Mouse (Mus musculus): ENCODE data around the gene Msrb2. TPM values are rescaled to one million over a fixed set of nuclear protein-coding genes. Genes with fewer than 3 reads are reported as not detected.

The Msrb2 gene
- not detected in 2 replicates for total RNA-seq (2014; fragmentation: Nextera tagmentation)
- total RNA-seq (2017), result not detected in 2 replicates
- not detected in 2 replicates for polyA plus RNA-seq (2012)

GRCm38 (mm10) chr2:19371390-19372158 lies at the start of gene Msrb2:
TSS of gene Msrb2 (plus strand) at chr2:19371440.
- no peaks in the 10 kb centered on the region for H3K9me3 ChIP-seq (replicated peaks)
- TF ChIP-seq TAL1 (conservative IDR thresholded peaks at IDR 0.05; ENCODE audit: low read depth, low read length) (no peak), GATA2 (IDR thresholded peaks at IDR 0.05; ENCODE audit: borderline replicate concordance, low read depth, low read length) (no peak), POLR2AphosphoS5 (IDR thresholded peaks at IDR 0.05; ENCODE audit: insufficient replicate concordance, low read depth, low read length) (no peak), CTCF (IDR thresholded peaks at IDR 0.05; ENCODE audit: low read depth, low read length) (no peak), GATA1 (IDR thresholded peaks at IDR 0.05; ENCODE audit: borderline replicate concordance, low read length) (no peak)
- no peaks in the 10 kb centered on the region for H3K4me1 ChIP-seq (ENCODE audit: insufficient read depth, low read depth, low read length)
- no peaks in the 10 kb centered on the region for H3K36me3 ChIP-seq (replicated peaks)
- ATAC-seq (ENCODE audit: extremely low read depth, insufficient number of reproducible peaks, low FRiP score, poor library complexity, severe bottlenecking), result no peak
- no peak within 1 kb of the TSS; the same call in 1 of the 2 replicates for H3K4me3 ChIP-seq (ENCODE audit: low read depth, low read length)
- no peak for DNase-seq (ENCODE audit: low spot score)
- H3K27me3 ChIP-seq (ENCODE audit: insufficient read depth, low read length), result peaks cover 7% of the 10 kb centered on the region; the same call in 1 of the 2 replicates

GRCm38 (mm10) chr2:19322448-19322847 lies 48.8 kb upstream of the Msrb2 start:
- TF ChIP-seq CTCF (IDR thresholded peaks at IDR 0.05; ENCODE audit: low read depth, low read length) (no peak), POLR2AphosphoS5 (IDR thresholded peaks at IDR 0.05; ENCODE audit: insufficient replicate concordance, low read depth, low read length) (no peak), TAL1 (conservative IDR thresholded peaks at IDR 0.05; ENCODE audit: low read depth, low read length) (no peak), GATA1 (IDR thresholded peaks at IDR 0.05; ENCODE audit: borderline replicate concordance, low read length) (no peak), GATA2 (IDR thresholded peaks at IDR 0.05; ENCODE audit: borderline replicate concordance, low read depth, low read length) (no peak)
- DNase-seq (ENCODE audit: low spot score), result no peak
- Histone ChIP-seq H3K27me3 (ENCODE audit: insufficient read depth, low read length) (peaks cover 14% of the 10 kb centered on the region), H3K9me3 (replicated peaks) (no peaks in the 10 kb centered on the region), H3K4me3 (ENCODE audit: low read depth, low read length) (no peak overlapping the region), H3K4me1 (ENCODE audit: insufficient read depth, low read depth, low read length) (no peaks in the 10 kb centered on the region), H3K36me3 (replicated peaks) (no peaks in the 10 kb centered on the region)
- no peak for ATAC-seq (ENCODE audit: extremely low read depth, insufficient number of reproducible peaks, low FRiP score, poor library complexity, severe bottlenecking)

DNA sequence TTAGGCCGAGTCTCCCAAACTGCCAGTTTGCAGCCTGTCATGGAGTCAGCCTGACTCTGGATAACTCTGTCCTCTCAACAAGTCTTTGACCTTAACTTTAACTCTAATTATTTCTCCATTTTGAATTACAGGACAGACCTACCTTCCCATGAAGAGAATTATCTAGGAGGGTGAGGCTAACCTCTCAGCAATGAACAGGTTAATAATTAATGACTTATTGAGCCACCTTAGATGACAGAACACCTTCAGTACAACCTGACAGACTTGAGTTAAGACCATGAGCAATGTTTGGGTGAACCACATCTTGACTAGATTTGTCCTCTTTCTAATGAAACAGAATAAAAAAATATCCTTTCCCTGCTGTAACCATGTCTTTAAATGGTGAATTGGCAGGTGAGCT lies 44.9 kb upstream of the Msrb2 start:
- H3K4me1 ChIP-seq (ENCODE audit: insufficient read depth, low read depth, low read length), result no peaks in the 10 kb centered on the region
- no peak for ATAC-seq (ENCODE audit: extremely low read depth, insufficient number of reproducible peaks, low FRiP score, poor library complexity, severe bottlenecking)
- 0 out of 2 replicates have a peak, but pooled peaks cover 3% of the 10 kb centered on the region for H3K27me3 ChIP-seq (ENCODE audit: insufficient read depth, low read length)
- H3K4me3 ChIP-seq (ENCODE audit: low read depth, low read length), result no peak overlapping the region
- no peaks in the 10 kb centered on the region for H3K36me3 ChIP-seq (replicated peaks)
- no peak for DNase-seq (ENCODE audit: low spot score)
- TF ChIP-seq GATA1 (IDR thresholded peaks at IDR 0.05; ENCODE audit: borderline replicate concordance, low read length), result no peak
- TF ChIP-seq TAL1 (conservative IDR thresholded peaks at IDR 0.05; ENCODE audit: low read depth, low read length), result no peak
- TF ChIP-seq GATA2 (IDR thresholded peaks at IDR 0.05; ENCODE audit: borderline replicate concordance, low read depth, low read length), result no peak
- no peak for TF ChIP-seq POLR2AphosphoS5 (IDR thresholded peaks at IDR 0.05; ENCODE audit: insufficient replicate concordance, low read depth, low read length)
- TF ChIP-seq CTCF (IDR thresholded peaks at IDR 0.05; ENCODE audit: low read depth, low read length), result no peak
- no peaks in the 10 kb centered on the region for H3K9me3 ChIP-seq (replicated peaks)

GRCm38 (mm10) chr2:19327811-19328210 lies 43.4 kb upstream of the Msrb2 start:
- DNase-seq (ENCODE audit: low spot score) (no peak), ATAC-seq (ENCODE audit: extremely low read depth, insufficient number of reproducible peaks, low FRiP score, poor library complexity, severe bottlenecking) (no peak)
- TF ChIP-seq POLR2AphosphoS5 (IDR thresholded peaks at IDR 0.05; ENCODE audit: insufficient replicate concordance, low read depth, low read length) (no peak), GATA1 (IDR thresholded peaks at IDR 0.05; ENCODE audit: borderline replicate concordance, low read length) (no peak), GATA2 (IDR thresholded peaks at IDR 0.05; ENCODE audit: borderline replicate concordance, low read depth, low read length) (no peak), CTCF (IDR thresholded peaks at IDR 0.05; ENCODE audit: low read depth, low read length) (no peak), TAL1 (conservative IDR thresholded peaks at IDR 0.05; ENCODE audit: low read depth, low read length) (no peak)
- H3K4me3 ChIP-seq (ENCODE audit: low read depth, low read length), result no peak overlapping the region
- no peaks in the 10 kb centered on the region for H3K36me3 ChIP-seq (replicated peaks)
- H3K9me3 ChIP-seq (replicated peaks), result no peaks in the 10 kb centered on the region
- H3K4me1 ChIP-seq (ENCODE audit: insufficient read depth, low read depth, low read length), result no peaks in the 10 kb centered on the region
- H3K27me3 ChIP-seq (ENCODE audit: insufficient read depth, low read length), result 0 out of 2 replicates have a peak, but pooled peaks cover 5% of the 10 kb centered on the region

- no peak overlapping the region for H3K4me3 ChIP-seq (ENCODE audit: low read depth, low read length)
- TF ChIP-seq GATA2 (IDR thresholded peaks at IDR 0.05; ENCODE audit: borderline replicate concordance, low read depth, low read length) (no peak), POLR2AphosphoS5 (IDR thresholded peaks at IDR 0.05; ENCODE audit: insufficient replicate concordance, low read depth, low read length) (no peak)
- ATAC-seq (ENCODE audit: extremely low read depth, insufficient number of reproducible peaks, low FRiP score, poor library complexity, severe bottlenecking), result no peak
Observed at GRCm38 (mm10) chr2:19343901-19344635, 27.2 kb upstream of the Msrb2 start.

More at GRCm38 (mm10) chr2:19343901-19344635, 27.2 kb upstream of the Msrb2 start:
- Histone ChIP-seq H3K27me3 (ENCODE audit: insufficient read depth, low read length) (peaks cover 3% of the 10 kb centered on the region; the same call in 1 of the 2 replicates), H3K4me1 (ENCODE audit: insufficient read depth, low read depth, low read length) (no peaks in the 10 kb centered on the region), H3K9me3 (replicated peaks) (no peaks in the 10 kb centered on the region), H3K36me3 (replicated peaks) (no peaks in the 10 kb centered on the region)
- no peak for DNase-seq (ENCODE audit: low spot score)

All from G1E (cell line).